Mouse (Mus musculus) lung, adult 2 months (tissue): ENCODE measurements around the gene Abcb8.

Experiments used
- CTCF ChIP-seq: fragments of 200-500 bp; IDR thresholded peaks from 2 replicates; pipeline ENCODE4 v1.5.1; 2011; ENCODE audit warnings: mild to moderate bottlenecking, low read length, control low read depth; ENCODE audit not compliant: insufficient read depth
- POLR2A ChIP-seq: fragments of 200-500 bp; IDR thresholded peaks from 2 replicates; pipeline ENCODE4 v1.6.1; 2011; ENCODE audit warnings: low read depth, mild to moderate bottlenecking, control low read depth, low read length, borderline replicate concordance; ENCODE audit errors: extremely low read depth

GRCm38 (mm10) chr5:24427981-24428402 is 34.5 kb downstream of the Abcb8 start:
- TF ChIP-seq POLR2A: no peak
- no peak for TF ChIP-seq CTCF
